Mouse (Mus musculus) cerebellum, postnatal 25 days (tissue): ENCODE data around the gene Spon1.

Experiments
- DNase-seq, 2 experiments: peaks; one replicate each; pipeline ENCODE4 v3.0.0; 2021; ENCODE audit warnings: mixed read lengths in 2 of 2

Spon1 gene

GRCm38 (mm10) chr7:114011726-114012443 is 246.1 kb downstream of the Spon1 start:
- no peak for DNase-seq

- DNase-seq: peak in 1 of 2 experiments; percentile 39
Observed at GRCm38 (mm10) chr7:114016001-114016949, 250.5 kb downstream of the Spon1 start.

GRCm38 (mm10) chr7:114018861-114019260 is 253.1 kb downstream of the Spon1 start:
- DNase-seq: peak in 1 of 2 experiments; percentile 49

- DNase-seq: peak in 1 of 2 experiments; percentile 41
Observed at GRCm38 (mm10) chr7:114020057-114020703, 254.4 kb downstream of the Spon1 start.

- DNase-seq: peak; percentile 83 to 88
Observed at GRCm38 (mm10) chr7:114020704-114021093, 254.9 kb downstream of the Spon1 start.

GRCm38 (mm10) chr7:114026923-114027322 is 261.1 kb downstream of the Spon1 start:
- DNase-seq: peak in 1 of 2 experiments; percentile 48

GRCm38 (mm10) chr7:114027406-114027805 is 261.6 kb downstream of the Spon1 start:
- DNase-seq: peak; percentile 86 to 89

- DNase-seq: peak; percentile 40 to 50
Observed at GRCm38 (mm10) chr7:114028828-114029227, 263.0 kb downstream of the Spon1 start.

- DNase-seq: peak; percentile 82 to 86
Observed at GRCm38 (mm10) chr7:114029596-114029995, 263.8 kb downstream of the Spon1 start.

GRCm38 (mm10) chr7:114037237-114037636 is 271.4 kb downstream of the Spon1 start:
- peak; percentile 47 to 67 for DNase-seq

- no peak for DNase-seq
Observed at GRCm38 (mm10) chr7:114041349-114041748, 275.6 kb downstream of the Spon1 start.

GRCm38 (mm10) chr7:114042973-114043928 is 277.5 kb downstream of the Spon1 start:
- peak in 1 of 2 experiments; percentile 31 for DNase-seq

- no peak for DNase-seq
Observed at GRCm38 (mm10) chr7:114043929-114044549, 278.2 kb downstream of the Spon1 start.

GRCm38 (mm10) chr7:114045814-114046213 is 280.0 kb downstream of the Spon1 start:
- DNase-seq: no peak

- DNase-seq: no peak
Observed at GRCm38 (mm10) chr7:114053720-114054119, 287.9 kb downstream of the Spon1 start.

GRCm38 (mm10) chr7:114058166-114058565 is 292.4 kb downstream of the Spon1 start:
- DNase-seq: no peak

- DNase-seq: no peak
Observed at GRCm38 (mm10) chr7:114058927-114059441, 293.2 kb downstream of the Spon1 start.

- no peak for DNase-seq
Observed at GRCm38 (mm10) chr7:114060445-114060844, 294.6 kb downstream of the Spon1 start.

- DNase-seq: no peak
Observed at GRCm38 (mm10) chr7:114062451-114062850, 296.7 kb downstream of the Spon1 start.

GRCm38 (mm10) chr7:114063534-114063933 is 297.7 kb downstream of the Spon1 start:
- peak; percentile 47 to 49 for DNase-seq

- DNase-seq: no peak
Observed at GRCm38 (mm10) chr7:114063966-114064365, 298.2 kb downstream of the Spon1 start.
